Mouse (Mus musculus) hindbrain, embryonic 13.5 days (tissue): ENCODE results near the gene March6. TPM values are rescaled to one million over a fixed set of nuclear protein-coding genes. Genes with fewer than 3 reads are reported as not detected.

ENCODE experiments used
- ATAC-seq: fragments of 200-750 bp; cut with Nextera tagmentation; 2 replicates; pipeline ENCODE4 v1.8.0; 2017; ENCODE audit warnings: moderate TSS enrichment; ENCODE audit not compliant: low FRiP score
- H3K27ac ChIP-seq: fragments of 300-500 bp; sonication (generic); 2 replicates; pipeline ENCODE4 v1.5.1; 2015; ENCODE audit warnings: inconsistent platforms, mild to moderate bottlenecking, moderate library complexity
- H3K27me3 ChIP-seq: fragments of 300-500 bp; sonication (generic); 2 replicates; pipeline ENCODE4 v1.6.1; 2015; ENCODE audit warnings: mild to moderate bottlenecking, inconsistent platforms
- H3K36me3 ChIP-seq: fragments of 300-500 bp; sonication (generic); 2 replicates; pipeline ENCODE4 v1.6.1; 2015; ENCODE audit warnings: mild to moderate bottlenecking, inconsistent platforms
- H3K4me1 ChIP-seq: fragments of 300-500 bp; sonication (generic); replicated peaks from 2 replicates; pipeline ENCODE4 v1.6.1; 2015; ENCODE audit warnings: inconsistent platforms
- H3K4me2 ChIP-seq: fragments of 300-500 bp; sonication (generic); 2 replicates; pipeline ENCODE4 v1.6.1; 2015; ENCODE audit warnings: inconsistent platforms, mild to moderate bottlenecking, moderate library complexity
- H3K4me3 ChIP-seq: fragments of 300-500 bp; sonication (generic); 2 replicates; pipeline ENCODE4 v1.5.1; 2015; ENCODE audit warnings: mild to moderate bottlenecking, inconsistent platforms
- H3K9ac ChIP-seq: fragments of 300-500 bp; sonication (generic); 2 replicates; pipeline ENCODE4 v1.6.1; 2015; ENCODE audit warnings: mild to moderate bottlenecking, inconsistent platforms
- H3K9me3 ChIP-seq: fragments of 300-500 bp; sonication (generic); 2 replicates; pipeline ENCODE4 v1.6.1; 2016; ENCODE audit warnings: inconsistent platforms
- WGBS: fragments of 180-500 bp; shearing (Covaris S2); methylation state at CpG from one replicate; pipeline ENCODE4 v1.1.7; 2015; 5-methylcytosine and 5-hydroxymethylcytosine counted together
- polyA plus RNA-seq: library from polyadenylated mRNA; unstranded; fragments of >200 nt; fragmentation: Nextera tagmentation; extraction: Ambion mirVana; gene quantifications from 2 replicates; pipeline ENCODE4 v1.2.1, GENCODE M21; 2015

March6 gene
- 68.2 and 69.6 TPM in 2 replicates for polyA plus RNA-seq

DNA sequence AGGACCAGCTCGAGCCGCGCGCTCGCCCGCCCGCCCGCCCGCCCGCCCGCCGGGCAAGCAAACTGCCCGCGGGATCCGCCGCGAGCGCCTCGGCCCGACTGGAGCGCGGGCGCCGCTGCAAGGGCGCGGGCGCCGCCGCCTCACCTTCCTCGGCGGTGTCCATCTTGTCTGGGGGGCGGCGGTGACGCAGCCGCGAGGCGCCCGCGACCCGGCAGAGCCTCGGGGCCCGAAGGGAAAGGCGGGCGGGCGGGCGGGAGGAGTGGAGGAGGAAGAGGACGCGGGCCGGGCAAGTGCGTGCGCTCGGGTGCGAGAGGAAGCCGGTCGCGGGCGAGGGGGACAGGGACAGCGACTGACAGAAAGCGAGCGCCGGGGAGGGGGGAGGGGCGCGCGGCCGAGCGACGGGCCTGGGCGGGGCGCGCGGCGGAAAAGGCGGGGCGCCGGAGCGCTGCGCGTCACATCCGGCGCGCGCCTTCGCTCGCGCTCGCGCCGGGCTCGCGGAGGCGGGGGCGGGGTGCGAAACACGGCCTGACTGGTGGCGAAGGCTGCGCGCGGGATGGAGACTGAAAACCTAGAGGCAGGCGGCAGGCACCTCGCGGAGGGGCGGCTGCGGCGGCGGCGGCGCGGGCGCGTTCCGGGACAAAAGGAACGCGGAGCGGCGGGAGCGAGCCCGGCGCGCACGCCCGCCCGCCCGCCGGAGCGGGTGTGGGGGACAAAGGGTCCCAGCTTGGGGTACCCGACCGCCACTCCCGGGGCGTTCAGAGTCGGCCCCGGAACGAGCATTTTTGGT, at the start of gene March6:
TSS of gene March6 (minus strand) at position 395 of the 787 bp plus-strand sequence.
- WGBS, result under 1% methylated on average over 77 of the region's 132 CpGs

DNA sequence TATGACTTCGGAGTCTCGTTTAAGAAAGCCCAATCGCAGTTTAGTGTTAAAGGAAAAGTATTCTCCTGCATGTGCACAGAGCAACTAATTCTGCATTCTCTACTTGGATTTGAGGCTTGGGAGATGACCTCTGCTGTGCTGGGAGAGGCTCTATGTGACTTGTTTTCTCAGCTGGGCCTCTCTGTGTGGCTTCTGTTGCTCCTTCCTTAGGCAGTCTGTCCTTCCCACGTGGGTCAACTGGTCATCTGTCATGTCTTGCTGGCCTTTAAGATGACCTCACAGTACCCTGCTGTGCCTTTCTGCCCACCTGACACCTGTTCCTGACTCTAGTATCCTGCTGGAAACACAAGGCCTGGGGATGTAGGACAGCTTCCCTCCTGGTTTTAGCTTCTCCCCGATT, 45.2 kb upstream of the March6 start:
- no peaks in the 10 kb centered on the region for H3K9me3 ChIP-seq
- no peaks in the 10 kb centered on the region for H3K4me1 ChIP-seq
- H3K4me2 ChIP-seq, result no peak overlapping the region
- no peak for ATAC-seq
- 69% methylated on average over 5 of the region's 5 CpGs for WGBS
- no peak overlapping the region for H3K27ac ChIP-seq
- no peaks in the 10 kb centered on the region for H3K27me3 ChIP-seq
- H3K9ac ChIP-seq, result no peak overlapping the region
- no peak overlapping the region for H3K4me3 ChIP-seq
- H3K36me3 ChIP-seq, result no peaks in the 10 kb centered on the region

More for the DNA sequence above, at the start of gene March6:
- Histone ChIP-seq H3K27me3 (0 out of 2 replicates have a peak, but pooled peaks cover 3% of the 10 kb centered on the region), H3K27ac (peak within 1 kb of the TSS; percentile 98), H3K9ac (peak within 1 kb of the TSS; percentile 94), H3K4me1 (peaks cover 30% of the 10 kb centered on the region), H3K4me2 (peak within 1 kb of the TSS; percentile 73), H3K9me3 (0 out of 2 replicates have a peak, but pooled peaks cover 4% of the 10 kb centered on the region), H3K4me3 (peak within 1 kb of the TSS; percentile 95), H3K36me3 (peaks cover 2% of the 10 kb centered on the region; the same call in 1 of the 2 replicates)
- ATAC-seq, result peak; percentile 94

DNA sequence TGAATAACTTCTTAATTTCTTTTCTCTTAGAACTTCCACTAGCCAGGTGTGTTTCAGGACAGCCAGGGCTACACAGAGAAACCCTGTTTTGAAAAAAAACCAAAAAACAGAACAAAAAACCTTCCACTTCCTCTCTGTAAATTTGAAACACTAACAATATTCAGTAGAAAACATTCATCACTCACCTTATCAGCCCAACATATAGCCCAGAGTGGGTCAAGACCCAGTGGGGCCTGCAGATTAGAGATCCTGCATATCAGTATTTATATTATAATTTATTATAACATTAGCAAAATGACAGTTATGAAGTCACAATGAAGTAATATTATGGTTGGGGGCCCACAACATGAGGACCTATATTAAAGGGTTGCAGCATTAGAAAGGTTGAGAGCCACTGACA, 42.8 kb upstream of the March6 start:
- peaks cover 6% of the 10 kb centered on the region for H3K4me1 ChIP-seq
- H3K9ac ChIP-seq, result no peak overlapping the region
- ATAC-seq, result no peak
- no peaks in the 10 kb centered on the region for H3K36me3 ChIP-seq
- H3K27ac ChIP-seq, result no peak overlapping the region
- no peaks in the 10 kb centered on the region for H3K27me3 ChIP-seq
- no peak overlapping the region for H3K4me2 ChIP-seq
- no peaks in the 10 kb centered on the region for H3K9me3 ChIP-seq
- no peak overlapping the region for H3K4me3 ChIP-seq

DNA sequence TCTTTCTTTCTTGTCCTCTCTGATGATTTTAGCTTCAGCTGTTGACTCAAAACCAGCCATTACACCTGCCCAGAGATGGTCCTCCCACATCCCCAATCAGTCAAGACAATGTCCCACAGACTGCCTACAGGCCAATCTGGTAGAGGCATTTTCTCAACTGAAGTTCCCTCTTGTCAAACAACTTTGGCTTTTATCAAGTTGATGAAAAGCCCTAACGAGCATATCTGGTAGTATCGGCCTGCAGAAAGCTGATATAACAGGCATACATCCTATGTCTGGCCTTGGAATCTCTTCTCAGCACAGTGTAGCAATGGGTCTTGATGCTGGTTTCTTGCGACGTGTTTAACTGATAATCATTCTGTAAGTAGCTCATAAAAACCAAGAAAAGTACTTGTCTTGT, 42.4 kb upstream of the March6 start:
- no peaks in the 10 kb centered on the region for H3K9me3 ChIP-seq
- H3K4me2 ChIP-seq, result no peak overlapping the region
- 90% methylated on average over 4 of the region's 4 CpGs for WGBS
- no peak overlapping the region for H3K27ac ChIP-seq
- no peaks in the 10 kb centered on the region for H3K36me3 ChIP-seq
- no peak for ATAC-seq
- no peaks in the 10 kb centered on the region for H3K27me3 ChIP-seq
- H3K4me1 ChIP-seq, result peaks cover 10% of the 10 kb centered on the region
- no peak overlapping the region for H3K9ac ChIP-seq
- H3K4me3 ChIP-seq, result no peak overlapping the region

DNA sequence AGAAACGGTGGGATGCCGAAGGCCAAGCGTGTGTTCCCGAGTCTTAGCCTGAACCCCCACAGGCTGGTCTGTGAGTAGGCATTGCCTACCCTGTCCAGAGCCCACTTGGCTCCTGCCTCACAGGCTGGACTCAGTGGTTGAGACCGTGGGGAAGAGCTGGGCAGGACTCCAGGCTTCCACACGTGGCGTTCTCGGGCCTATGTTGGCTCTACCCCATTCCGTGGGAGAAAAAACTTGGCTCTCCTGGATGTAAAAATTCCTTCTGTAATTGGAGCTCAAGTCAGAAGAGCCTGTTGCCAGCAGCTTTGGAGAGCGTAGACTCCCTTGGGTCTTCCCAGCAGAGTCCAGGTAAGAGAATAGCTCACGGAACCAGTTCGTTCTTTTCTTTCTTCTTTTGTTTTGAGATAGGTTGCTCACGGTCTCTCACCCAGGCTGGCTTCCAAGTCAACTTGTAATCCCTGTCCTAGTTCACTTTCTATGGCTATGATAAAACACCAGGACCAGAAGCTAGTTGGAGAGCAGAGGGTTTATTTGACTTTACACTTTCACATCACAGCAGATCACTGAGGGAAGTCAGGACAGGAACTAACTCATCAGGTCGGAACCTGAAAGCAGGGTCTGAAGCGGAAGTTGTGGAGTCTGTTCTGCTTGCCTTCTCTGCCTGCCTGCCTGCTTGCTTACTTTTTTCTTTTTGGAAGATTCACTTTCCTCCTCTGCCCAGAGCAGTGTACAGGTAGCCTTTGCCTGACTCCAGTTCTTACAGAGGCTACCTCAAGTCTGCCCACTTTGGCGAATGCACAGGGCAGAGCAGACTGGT, 41.3 kb upstream of the March6 start:
- H3K27ac ChIP-seq, result no peak overlapping the region
- no peak overlapping the region for H3K9ac ChIP-seq
- 86% methylated on average over 16 of the region's 16 CpGs for WGBS
- H3K36me3 ChIP-seq, result no peaks in the 10 kb centered on the region
- no peaks in the 10 kb centered on the region for H3K27me3 ChIP-seq
- no peaks in the 10 kb centered on the region for H3K9me3 ChIP-seq
- no peak overlapping the region for H3K4me2 ChIP-seq
- peaks cover 10% of the 10 kb centered on the region for H3K4me1 ChIP-seq
- H3K4me3 ChIP-seq, result no peak overlapping the region
- no peak for ATAC-seq

DNA sequence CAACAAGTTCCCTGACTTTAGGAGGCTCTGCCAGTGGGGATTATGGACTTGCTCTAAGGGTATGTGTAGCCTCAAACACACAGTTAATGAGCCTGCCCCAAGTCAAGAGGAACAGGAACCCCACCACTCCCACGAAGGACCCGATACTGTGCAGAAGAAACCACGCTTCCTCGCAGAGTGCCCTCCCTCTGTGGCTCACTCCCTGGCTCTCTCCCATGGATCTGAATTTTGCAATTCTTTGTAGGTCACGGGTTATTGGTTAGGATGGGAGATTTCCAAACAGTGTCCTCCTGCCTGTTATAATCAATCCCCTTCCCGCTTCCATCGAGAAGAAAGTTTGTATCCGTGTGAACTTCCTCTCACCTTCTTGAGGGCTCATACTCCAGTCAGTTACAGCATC, 40.1 kb upstream of the March6 start:
- ATAC-seq, result no peak
- no peaks in the 10 kb centered on the region for H3K36me3 ChIP-seq
- H3K27me3 ChIP-seq, result no peaks in the 10 kb centered on the region
- no peak overlapping the region for H3K4me3 ChIP-seq
- no peaks in the 10 kb centered on the region for H3K9me3 ChIP-seq
- no peak overlapping the region for H3K4me2 ChIP-seq
- H3K27ac ChIP-seq, result no peak overlapping the region
- 95% methylated on average over 8 of the region's 8 CpGs for WGBS
- H3K4me1 ChIP-seq, result peaks cover 10% of the 10 kb centered on the region
- H3K9ac ChIP-seq, result no peak overlapping the region

DNA sequence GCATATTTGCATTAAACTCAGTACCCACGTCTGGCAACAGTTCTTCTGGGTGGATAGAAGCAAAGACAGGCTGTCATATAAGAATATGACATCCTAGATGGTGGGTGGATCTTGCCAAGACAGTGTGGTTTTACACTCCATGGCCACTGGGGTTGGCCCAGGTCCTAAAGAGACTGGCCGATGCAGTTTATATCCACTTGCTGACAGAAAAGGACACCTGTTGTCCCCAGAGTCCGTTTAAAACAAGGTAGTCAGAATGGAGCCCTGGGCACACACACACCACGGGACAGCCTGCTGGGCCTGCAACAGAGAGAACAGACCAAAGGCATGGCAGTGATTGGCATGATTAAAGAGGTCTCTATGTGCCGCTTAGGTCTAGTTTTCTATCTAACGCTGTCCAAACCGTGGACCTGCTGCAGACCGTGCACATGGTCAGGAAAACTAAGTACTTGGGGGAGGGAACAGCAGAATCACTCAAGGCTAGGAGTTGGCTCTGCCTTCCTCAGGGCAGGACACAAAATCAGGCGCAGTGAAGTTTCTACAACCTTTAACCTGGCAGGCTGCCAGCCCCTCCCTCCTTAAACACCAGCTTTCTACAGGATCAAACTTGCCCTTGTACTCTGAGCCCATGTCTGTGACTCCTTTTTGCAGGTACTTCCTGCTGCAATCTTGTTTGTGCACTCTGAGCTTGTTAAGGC, 38.6 kb upstream of the March6 start:
- Histone ChIP-seq H3K4me3 (no peak overlapping the region), H3K9me3 (no peaks in the 10 kb centered on the region), H3K27ac (no peak overlapping the region), H3K27me3 (no peaks in the 10 kb centered on the region), H3K9ac (no peak overlapping the region), H3K4me1 (peaks cover 10% of the 10 kb centered on the region), H3K4me2 (no peak overlapping the region), H3K36me3 (no peaks in the 10 kb centered on the region)
- 70% methylated on average over 9 of the region's 9 CpGs for WGBS
- ATAC-seq, result peak; percentile 28; the same call in 1 of the 2 replicates

DNA sequence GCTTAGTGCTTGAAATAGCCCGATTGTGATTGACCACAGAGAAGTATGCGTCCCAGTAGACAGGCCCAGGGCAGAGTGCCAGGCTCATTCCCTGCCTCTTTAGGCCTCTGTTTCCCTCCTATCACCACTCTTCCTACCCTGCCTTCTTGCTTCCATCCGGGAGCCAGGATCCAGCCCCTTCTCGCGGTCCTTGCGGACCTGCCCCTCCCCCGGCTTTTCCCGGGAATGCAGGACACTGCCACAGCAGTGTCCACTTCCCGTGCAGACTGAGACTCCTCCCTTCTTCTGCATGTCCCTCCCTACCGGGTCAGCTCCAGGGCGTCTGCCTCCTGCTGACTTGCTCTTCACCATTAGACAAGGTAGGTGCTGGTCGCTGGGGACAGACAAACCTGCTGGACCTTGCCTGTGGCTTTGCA, 37.7 kb upstream of the March6 start:
- H3K4me3 ChIP-seq, result no peak overlapping the region
- WGBS, result 26% methylated on average over 12 of the region's 12 CpGs
- no peak overlapping the region for H3K9ac ChIP-seq
- no peaks in the 10 kb centered on the region for H3K36me3 ChIP-seq
- H3K4me1 ChIP-seq, result peaks cover 10% of the 10 kb centered on the region
- no peak for ATAC-seq
- no peak overlapping the region for H3K4me2 ChIP-seq
- H3K9me3 ChIP-seq, result no peaks in the 10 kb centered on the region
- H3K27ac ChIP-seq, result no peak overlapping the region
- H3K27me3 ChIP-seq, result no peaks in the 10 kb centered on the region

DNA sequence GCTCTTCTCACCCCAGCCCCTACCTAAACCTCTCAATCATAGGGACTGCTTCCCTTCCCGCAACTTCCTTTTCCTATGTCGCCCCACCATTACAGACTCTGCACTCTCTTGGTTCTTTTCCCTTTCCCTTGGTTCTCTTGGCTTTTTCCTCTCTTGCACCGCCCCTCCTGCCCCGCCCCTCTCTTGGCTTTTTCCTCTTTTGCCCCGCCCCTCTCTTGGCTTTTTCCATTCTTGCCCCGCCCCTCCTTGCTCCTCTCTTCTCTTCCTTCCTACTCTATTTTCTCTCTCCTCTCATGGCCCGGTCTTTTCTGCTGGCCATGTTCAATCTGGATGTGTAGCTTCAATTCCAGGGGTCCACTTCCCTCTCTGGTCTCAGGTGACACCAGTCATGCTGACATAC, 36.6 kb upstream of the March6 start:
- Histone ChIP-seq H3K27me3 (no peaks in the 10 kb centered on the region), H3K36me3 (no peaks in the 10 kb centered on the region)
- 62% methylated on average over 7 of the region's 7 CpGs for WGBS

DNA sequence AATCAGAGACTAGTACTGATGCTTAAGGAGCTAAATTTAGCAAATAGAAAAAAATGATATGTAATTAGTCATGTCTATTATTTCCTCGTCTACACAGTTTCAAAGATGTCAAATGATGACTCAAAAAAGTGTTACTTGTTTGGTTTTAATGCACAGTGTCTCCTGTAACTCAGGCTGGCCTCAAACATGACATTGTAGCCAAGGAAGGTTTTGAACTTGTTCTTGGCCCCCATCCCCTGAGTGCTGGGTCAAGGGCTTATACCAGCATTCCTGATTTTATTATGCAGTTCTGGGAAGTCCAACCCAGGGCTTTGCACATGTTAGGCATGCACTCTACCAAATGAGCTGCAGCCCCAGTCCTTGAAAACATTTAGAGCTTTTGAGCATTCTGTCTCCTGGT, 34.9 kb upstream of the March6 start:
- Histone ChIP-seq H3K27ac (no peak overlapping the region), H3K4me2 (no peak overlapping the region), H3K9ac (no peak overlapping the region), H3K27me3 (no peaks in the 10 kb centered on the region), H3K9me3 (no peaks in the 10 kb centered on the region), H3K36me3 (no peaks in the 10 kb centered on the region), H3K4me3 (no peak overlapping the region), H3K4me1 (peaks cover 10% of the 10 kb centered on the region)
- no peak for ATAC-seq
- whole genome bisulfite sequencing, result 77% methylated on average over 1 of the region's 1 CpGs

More for the DNA sequence above, 36.6 kb upstream of the March6 start:
- Histone ChIP-seq H3K4me2 (no peak overlapping the region), H3K9me3 (no peaks in the 10 kb centered on the region), H3K4me3 (no peak overlapping the region), H3K9ac (no peak overlapping the region), H3K4me1 (peaks cover 10% of the 10 kb centered on the region), H3K27ac (no peak overlapping the region)
- no peak for ATAC-seq

DNA sequence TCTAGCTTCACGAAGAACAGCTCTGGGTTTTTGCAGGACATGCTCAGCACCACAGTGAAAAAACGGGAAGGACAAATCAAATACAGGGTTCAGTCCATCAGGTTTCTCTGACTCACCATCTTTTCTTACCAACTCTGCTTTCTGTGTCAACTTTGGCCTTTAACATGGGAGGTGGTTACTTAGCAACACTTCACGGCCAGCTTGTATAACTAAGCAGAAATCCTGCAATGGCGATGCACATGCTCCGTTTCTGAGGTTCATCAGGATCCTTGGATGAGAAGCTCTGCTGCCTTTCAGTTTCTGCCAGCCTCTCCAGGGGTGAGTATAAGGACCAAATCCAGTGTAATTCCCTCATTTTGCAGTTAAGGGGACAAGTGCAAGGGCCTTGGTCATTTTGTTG, 34.3 kb upstream of the March6 start, which contains the start of gene Cmbl:
TSS of gene Cmbl (plus strand) at position 206 of the 400 bp plus-strand sequence.
- Histone ChIP-seq H3K36me3 (no peaks in the 10 kb centered on the region), H3K4me1 (peaks cover 10% of the 10 kb centered on the region), H3K9ac (no peak within 1 kb of the TSS), H3K9me3 (no peaks in the 10 kb centered on the region), H3K4me2 (no peak within 1 kb of the TSS), H3K27me3 (no peaks in the 10 kb centered on the region), H3K27ac (no peak within 1 kb of the TSS), H3K4me3 (no peak within 1 kb of the TSS)
- 60% methylated on average over 5 of the region's 5 CpGs for WGBS
- ATAC-seq, result no peak
